Mouse (Mus musculus) testis, adult 2 months (tissue): ENCODE measurements around the gene Cldn19. TPM values are rescaled to one million over a fixed set of nuclear protein-coding genes. Genes with fewer than 3 reads are reported as not detected.

Source experiments
- H3K27ac ChIP-seq: fragments of 200-500 bp; 2 replicates; pipeline ENCODE4 v1.5.1; 2012; ENCODE audit warnings: low read depth, low read length; ENCODE audit not compliant: control insufficient read depth, insufficient read depth
- H3K27me3 ChIP-seq: fragments of 200-500 bp; 2 replicates; pipeline ENCODE4 v1.6.1; 2012; ENCODE audit warnings: mild to moderate bottlenecking, low read length, moderate library complexity; ENCODE audit not compliant: control insufficient read depth, insufficient read depth
- H3K36me3 ChIP-seq: fragments of 200-500 bp; 2 replicates; pipeline ENCODE4 v1.6.1; 2012; ENCODE audit warnings: mild to moderate bottlenecking, low read length; ENCODE audit not compliant: control insufficient read depth, insufficient read depth
- H3K4me1 ChIP-seq: fragments of 200-500 bp; 2 replicates; pipeline ENCODE4 v1.6.1; 2012; ENCODE audit warnings: low read length; ENCODE audit not compliant: control insufficient read depth, insufficient read depth
- H3K4me3 ChIP-seq: fragments of 200-500 bp; 2 replicates; pipeline ENCODE4 v1.5.1; 2012; ENCODE audit warnings: low read depth, mild to moderate bottlenecking, low read length, moderate library complexity, mixed read lengths; ENCODE audit not compliant: control insufficient read depth
- CTCF ChIP-seq: fragments of 200-500 bp; IDR thresholded peaks from 2 replicates; pipeline ENCODE4 v1.5.1; 2012; ENCODE audit warnings: low read depth, mild to moderate bottlenecking, inconsistent platforms, low read length, moderate library complexity; ENCODE audit not compliant: control insufficient read depth, insufficient read depth, insufficient replicate concordance
- POLR2A ChIP-seq: fragments of 200-500 bp; IDR thresholded peaks from 2 replicates; pipeline ENCODE4 v1.6.1; 2012; ENCODE audit warnings: low read depth, mild to moderate bottlenecking, inconsistent platforms, low read length, moderate library complexity; ENCODE audit not compliant: control insufficient read depth
- polyA plus RNA-seq: library from polyadenylated mRNA; depleted of rRNA; stranded (reverse); fragments of >200 nt; gene quantifications from 2 replicates; pipeline ENCODE4 v1.2.3, GENCODE M21; 2012

The Cldn19 gene
- polyA plus RNA-seq, 1 experiment = not detected

- H3K36me3 ChIP-seq = peaks cover 1% of the 10 kb centered on the region; the same call in 1 of the 2 replicates
- H3K4me1 ChIP-seq = peaks cover 12% of the 10 kb centered on the region
- no peaks in the 10 kb centered on the region for H3K27me3 ChIP-seq
- TF ChIP-seq POLR2A = 0 out of 2 replicates have a peak, but pooled peaks have one; percentile 9
- no peak for TF ChIP-seq CTCF
- peak overlapping the region; percentile 95 for H3K4me3 ChIP-seq
- H3K27ac ChIP-seq = peak overlapping the region; percentile 89
These were observed 38.5 kb downstream of the Cldn19 start for GRCm38 (mm10) chr4:119293574-119294258.

- Histone ChIP-seq H3K27me3 (no peaks in the 10 kb centered on the region), H3K36me3 (no peaks in the 10 kb centered on the region), H3K4me3 (peak within 1 kb of the TSS; percentile 95), H3K27ac (peak within 1 kb of the TSS; percentile 89), H3K4me1 (peaks cover 12% of the 10 kb centered on the region)
- TF ChIP-seq CTCF = no peak
- peak; percentile 80 for TF ChIP-seq POLR2A
These were observed 39.4 kb downstream of the Cldn19 start, which contains the start of gene Ybx1 for GRCm38 (mm10) chr4:119294415-119295133. Gene Ybx1 (minus strand): TSS chr4:119294604.

- H3K4me1 ChIP-seq = peaks cover 12% of the 10 kb centered on the region
- H3K27me3 ChIP-seq = no peaks in the 10 kb centered on the region
- H3K27ac ChIP-seq = peak overlapping the region; percentile 89; the same call in 1 of the 2 replicates
- no peaks in the 10 kb centered on the region for H3K36me3 ChIP-seq
- peak overlapping the region; percentile 95 for H3K4me3 ChIP-seq
- TF ChIP-seq POLR2A = no peak
- no peak for TF ChIP-seq CTCF
These were observed 39.9 kb downstream of the Cldn19 start for GRCm38 (mm10) chr4:119295134-119295453.

- H3K4me1 ChIP-seq = peaks cover 11% of the 10 kb centered on the region
- no peaks in the 10 kb centered on the region for H3K27me3 ChIP-seq
- H3K27ac ChIP-seq = no peak overlapping the region
- no peak overlapping the region for H3K4me3 ChIP-seq
- TF ChIP-seq POLR2A (no peak), CTCF (no peak)
- H3K36me3 ChIP-seq = no peaks in the 10 kb centered on the region
These were observed 42.1 kb downstream of the Cldn19 start for GRCm38 (mm10) chr4:119297361-119297760.

GRCm38 (mm10) chr4:119300761-119301160 lies 45.5 kb downstream of the Cldn19 start:
- TF ChIP-seq POLR2A (no peak), CTCF (no peak)
- H3K27ac ChIP-seq = no peak overlapping the region

GRCm38 (mm10) chr4:119301777-119302176 lies 46.6 kb downstream of the Cldn19 start:
- no peak overlapping the region for H3K27ac ChIP-seq
- H3K4me3 ChIP-seq = no peak overlapping the region
- H3K36me3 ChIP-seq = no peaks in the 10 kb centered on the region
- no peak for TF ChIP-seq POLR2A
- H3K27me3 ChIP-seq = no peaks in the 10 kb centered on the region
- no peaks in the 10 kb centered on the region for H3K4me1 ChIP-seq

More at GRCm38 (mm10) chr4:119300761-119301160, 45.5 kb downstream of the Cldn19 start:
- Histone ChIP-seq H3K4me1 (peaks cover 3% of the 10 kb centered on the region), H3K36me3 (no peaks in the 10 kb centered on the region), H3K27me3 (no peaks in the 10 kb centered on the region), H3K4me3 (no peak overlapping the region)

- Histone ChIP-seq H3K36me3 (no peaks in the 10 kb centered on the region), H3K27ac (no peak overlapping the region), H3K4me1 (no peaks in the 10 kb centered on the region), H3K4me3 (no peak overlapping the region), H3K27me3 (no peaks in the 10 kb centered on the region)
- TF ChIP-seq CTCF (no peak), POLR2A (no peak)
These were observed 48.1 kb downstream of the Cldn19 start for GRCm38 (mm10) chr4:119303291-119303690.
